Mouse (Mus musculus) intestine, embryonic 16.5 days (tissue): ENCODE measurements around the gene Plekhh1. TPM values are rescaled to one million over a fixed set of nuclear protein-coding genes. Genes with fewer than 3 reads are reported as not detected.

Source experiments
- ATAC-seq: fragments of 200-750 bp; cut with Nextera tagmentation; 2 replicates; pipeline ENCODE4 v1.8.0; 2017; ENCODE audit warnings: moderate TSS enrichment, moderate library complexity
- H3K27ac ChIP-seq: fragments of 300-500 bp; sonication (generic); 2 replicates; pipeline ENCODE4 v1.5.1; 2014; ENCODE audit warnings: mild to moderate bottlenecking, low read length
- H3K27me3 ChIP-seq: fragments of 300-500 bp; sonication (generic); replicated peaks from 2 replicates; pipeline ENCODE4 v1.6.1; 2014; ENCODE audit warnings: low read length, control low read depth, mixed read lengths; ENCODE audit not compliant: control insufficient read depth, insufficient read depth
- H3K36me3 ChIP-seq: fragments of 300-500 bp; sonication (generic); 2 replicates; pipeline ENCODE4 v1.6.1; 2014; ENCODE audit warnings: low read length, control low read depth; ENCODE audit not compliant: control insufficient read depth, insufficient read depth
- H3K4me1 ChIP-seq: fragments of 300-500 bp; sonication (generic); 2 replicates; pipeline ENCODE4 v1.6.1; 2014; ENCODE audit warnings: low read length, control low read depth, mixed read lengths; ENCODE audit not compliant: control insufficient read depth, insufficient read depth
- H3K4me2 ChIP-seq: fragments of 300-500 bp; sonication (generic); 2 replicates; pipeline ENCODE4 v1.6.1; 2014; ENCODE audit warnings: low read depth, low read length, control low read depth
- H3K4me3 ChIP-seq: fragments of 300-500 bp; sonication (generic); 2 replicates; pipeline ENCODE4 v1.5.1; 2014; ENCODE audit warnings: mild to moderate bottlenecking, low read length
- H3K9ac ChIP-seq: fragments of 300-500 bp; sonication (generic); 2 replicates; pipeline ENCODE4 v1.6.1; 2014; ENCODE audit warnings: low read depth, low read length
- H3K9me3 ChIP-seq: fragments of 300-500 bp; sonication (generic); 2 replicates; pipeline ENCODE4 v1.6.1; 2016; ENCODE audit warnings: low read length, control low read depth; ENCODE audit not compliant: control insufficient read depth
- WGBS: fragments of 180-500 bp; shearing (Covaris S2); extraction: QIAGEN DNeasy Blood & Tissue Kit; methylation state at CpG from one replicate; pipeline ENCODE4 v1.1.7; 2014; 5-methylcytosine and 5-hydroxymethylcytosine counted together
- polyA plus RNA-seq: library from polyadenylated mRNA; unstranded; fragments of >200 nt; fragmentation: Nextera tagmentation; extraction: Ambion mirVana; gene quantifications from 2 replicates; pipeline ENCODE4 v1.2.1, GENCODE M21; 2015

Plekhh1 gene
- polyA plus RNA-seq, 1 experiment from 2014 or later = 7.5 TPM

DNA sequence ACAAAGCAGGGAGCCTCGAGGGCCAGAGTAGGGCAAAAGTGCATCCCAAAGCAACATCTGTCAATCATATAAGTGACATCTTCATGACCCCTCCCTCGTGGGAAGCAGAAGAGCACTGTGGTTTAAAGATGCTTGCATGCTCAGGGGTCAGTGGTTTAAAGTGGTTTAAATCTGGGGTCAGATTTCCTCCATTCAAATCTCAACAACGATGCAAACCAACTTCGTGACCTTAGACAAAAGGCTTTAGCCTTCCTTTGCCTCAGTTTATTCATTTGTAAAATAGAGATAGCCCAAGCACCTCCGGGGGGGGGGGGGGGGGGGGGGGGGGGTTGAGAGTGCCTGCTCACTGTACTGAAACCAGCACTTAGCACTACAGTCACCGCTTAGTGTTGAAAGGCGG is 32.3 kb upstream of the Plekhh1 start:
- H3K4me2 ChIP-seq = no peak overlapping the region
- H3K9me3 ChIP-seq = no peaks in the 10 kb centered on the region
- H3K9ac ChIP-seq = no peak overlapping the region
- H3K27me3 ChIP-seq = no peaks in the 10 kb centered on the region
- ATAC-seq = no peak
- 37% methylated on average over 7 of the region's 7 CpGs for WGBS
- no peak overlapping the region for H3K4me3 ChIP-seq
- H3K27ac ChIP-seq = no peak overlapping the region
- no peaks in the 10 kb centered on the region for H3K4me1 ChIP-seq
- no peaks in the 10 kb centered on the region for H3K36me3 ChIP-seq

GRCm38 (mm10) chr12:79002406-79002805 is 26.6 kb upstream of the Plekhh1 start:
- Histone ChIP-seq H3K9me3 (no peaks in the 10 kb centered on the region), H3K27ac (no peak overlapping the region)

DNA sequence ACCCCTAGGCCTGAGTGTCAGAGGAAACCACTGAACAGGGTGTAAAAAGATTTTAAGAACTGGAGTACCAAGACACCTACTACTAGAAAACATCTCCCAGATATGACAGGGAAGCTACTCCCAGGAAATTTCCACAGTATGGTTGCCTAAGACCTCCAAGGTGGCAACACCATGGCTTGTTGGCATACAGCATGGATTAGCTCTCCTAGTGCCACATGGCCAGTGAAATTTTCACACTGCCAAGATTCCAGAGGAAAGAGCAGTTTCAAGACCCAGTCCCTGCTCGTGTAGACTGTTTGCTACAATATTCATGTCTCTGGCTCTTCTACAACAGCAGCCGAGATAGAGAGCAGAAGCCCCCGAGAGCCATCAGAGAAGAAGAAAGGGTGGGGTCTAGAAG is 26.0 kb upstream of the Plekhh1 start:
- Histone ChIP-seq H3K4me2 (no peak overlapping the region), H3K27ac (no peak overlapping the region), H3K4me3 (no peak overlapping the region), H3K36me3 (no peaks in the 10 kb centered on the region; the same call in 1 of the 2 replicates), H3K4me1 (peaks cover 8% of the 10 kb centered on the region; the same call in 1 of the 2 replicates), H3K27me3 (0 out of 2 replicates have a peak, but pooled peaks cover 3% of the 10 kb centered on the region), H3K9me3 (no peaks in the 10 kb centered on the region), H3K9ac (no peak overlapping the region)
- WGBS = 91% methylated on average over 3 of the region's 3 CpGs
- no peak for ATAC-seq

More at GRCm38 (mm10) chr12:79002406-79002805, 26.6 kb upstream of the Plekhh1 start:
- Histone ChIP-seq H3K9ac (no peak overlapping the region), H3K4me2 (no peak overlapping the region), H3K4me3 (no peak overlapping the region), H3K27me3 (0 out of 2 replicates have a peak, but pooled peaks cover 3% of the 10 kb centered on the region), H3K4me1 (peaks cover 6% of the 10 kb centered on the region; the same call in 1 of the 2 replicates), H3K36me3 (no peaks in the 10 kb centered on the region; the same call in 1 of the 2 replicates)
- 76% methylated on average over 5 of the region's 5 CpGs for WGBS
- no peak for ATAC-seq

- 87% methylated on average over 5 of the region's 5 CpGs for WGBS
- Histone ChIP-seq H3K9me3 (no peaks in the 10 kb centered on the region), H3K27ac (no peak overlapping the region), H3K4me1 (peaks cover 8% of the 10 kb centered on the region; the same call in 1 of the 2 replicates), H3K36me3 (no peaks in the 10 kb centered on the region; the same call in 1 of the 2 replicates), H3K4me2 (no peak overlapping the region), H3K27me3 (0 out of 2 replicates have a peak, but pooled peaks cover 3% of the 10 kb centered on the region), H3K4me3 (no peak overlapping the region), H3K9ac (no peak overlapping the region)
- ATAC-seq = no peak
Measured at GRCm38 (mm10) chr12:79005456-79005855, 23.5 kb upstream of the Plekhh1 start.

GRCm38 (mm10) chr12:79006076-79006475 is 22.9 kb upstream of the Plekhh1 start:
- 0 out of 2 replicates have a peak, but pooled peaks cover 3% of the 10 kb centered on the region for H3K27me3 ChIP-seq
- WGBS = 32% methylated on average over 9 of the region's 9 CpGs
- H3K4me1 ChIP-seq = peaks cover 8% of the 10 kb centered on the region; the same call in 1 of the 2 replicates
- peak overlapping the region; percentile 100 for H3K4me3 ChIP-seq
- no peaks in the 10 kb centered on the region for H3K9me3 ChIP-seq
- ATAC-seq = no peak
- peak overlapping the region; percentile 88 for H3K9ac ChIP-seq
- H3K36me3 ChIP-seq = no peaks in the 10 kb centered on the region; the same call in 1 of the 2 replicates
- no peak overlapping the region for H3K27ac ChIP-seq
- peak overlapping the region; percentile 95 for H3K4me2 ChIP-seq

GRCm38 (mm10) chr12:79006478-79007125 is 22.4 kb upstream of the Plekhh1 start:
- H3K9ac ChIP-seq = peak overlapping the region; percentile 88
- H3K4me1 ChIP-seq = peaks cover 8% of the 10 kb centered on the region; the same call in 1 of the 2 replicates
- H3K27ac ChIP-seq = no peak overlapping the region
- H3K4me2 ChIP-seq = peak overlapping the region; percentile 95
- WGBS = under 1% methylated on average over 48 of the region's 53 CpGs
- H3K4me3 ChIP-seq = peak overlapping the region; percentile 100
- 0 out of 2 replicates have a peak, but pooled peaks cover 3% of the 10 kb centered on the region for H3K27me3 ChIP-seq
- peak; percentile 69 for ATAC-seq
- H3K9me3 ChIP-seq = no peaks in the 10 kb centered on the region
- H3K36me3 ChIP-seq = no peaks in the 10 kb centered on the region; the same call in 1 of the 2 replicates

DNA sequence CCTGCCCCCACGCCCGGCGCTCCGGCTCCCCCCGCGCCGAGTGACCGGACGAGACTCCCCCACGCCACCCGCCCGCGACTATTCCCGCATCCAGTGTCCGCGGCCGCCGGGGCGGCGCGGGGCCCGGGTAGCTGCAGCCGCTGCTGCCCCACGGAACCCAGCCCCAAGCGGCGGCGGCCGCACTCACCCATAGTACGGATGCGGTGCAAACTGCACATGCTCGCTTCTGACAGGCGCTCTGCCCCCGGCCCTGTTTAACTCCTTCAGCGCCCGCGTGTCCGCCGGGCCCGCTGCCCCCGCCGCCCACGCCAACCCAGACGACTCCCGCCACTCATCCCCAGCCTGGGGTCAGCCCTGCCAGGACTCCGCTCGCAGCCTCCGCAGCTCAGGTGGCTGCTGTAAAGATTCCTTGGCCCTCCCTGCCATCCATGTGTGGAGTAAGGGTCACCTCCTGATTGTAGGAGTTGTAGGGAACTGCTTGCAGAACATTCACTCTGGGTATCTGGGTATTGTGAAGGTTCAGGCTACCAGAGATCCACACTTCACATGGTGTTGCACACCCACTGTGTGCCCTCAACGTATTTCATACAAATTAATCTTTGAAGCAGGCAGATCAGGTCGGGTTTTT is 21.7 kb upstream of the Plekhh1 start, which contains the start of gene Tmem229b:
Gene Tmem229b (minus strand): TSS at position 502 of the 628 bp plus-strand sequence.
- no peak within 1 kb of the TSS for H3K27ac ChIP-seq
- H3K36me3 ChIP-seq = no peaks in the 10 kb centered on the region; the same call in 1 of the 2 replicates
- peak; percentile 83 for ATAC-seq
- WGBS = 2% methylated on average over 49 of the region's 49 CpGs
- peak within 1 kb of the TSS; percentile 88 for H3K9ac ChIP-seq
- peak within 1 kb of the TSS; percentile 95 for H3K4me2 ChIP-seq
- peak within 1 kb of the TSS; percentile 100 for H3K4me3 ChIP-seq
- H3K9me3 ChIP-seq = no peaks in the 10 kb centered on the region
- peaks cover 8% of the 10 kb centered on the region; the same call in 1 of the 2 replicates for H3K4me1 ChIP-seq
- H3K27me3 ChIP-seq = 0 out of 2 replicates have a peak, but pooled peaks cover 3% of the 10 kb centered on the region

DNA sequence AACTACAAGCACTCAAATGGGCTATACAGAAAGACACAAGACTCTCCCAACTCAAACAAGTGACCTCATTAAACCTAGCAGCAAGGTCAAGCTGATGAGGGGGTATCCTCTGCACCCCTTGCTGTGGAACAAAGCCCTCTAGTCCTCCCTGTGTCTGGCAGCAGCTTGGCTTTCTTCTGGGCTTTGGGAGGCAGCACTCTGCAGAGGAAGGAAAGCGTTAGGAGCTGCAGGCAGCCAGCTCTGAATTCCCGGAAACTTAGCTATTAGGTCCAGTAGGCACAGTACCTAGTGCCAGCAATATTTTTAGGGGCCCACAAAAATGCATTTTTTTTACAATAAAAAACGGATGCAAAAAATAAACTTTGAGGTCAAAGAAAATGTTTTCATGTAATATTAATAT is 18.4 kb upstream of the Plekhh1 start:
- H3K4me3 ChIP-seq = no peak overlapping the region
- H3K9me3 ChIP-seq = no peaks in the 10 kb centered on the region
- no peak overlapping the region for H3K9ac ChIP-seq
- WGBS = 40% methylated on average over 3 of the region's 3 CpGs
- H3K4me1 ChIP-seq = peaks cover 8% of the 10 kb centered on the region; the same call in 1 of the 2 replicates
- H3K4me2 ChIP-seq = no peak overlapping the region
- ATAC-seq = no peak
- no peaks in the 10 kb centered on the region for H3K27me3 ChIP-seq
- H3K27ac ChIP-seq = 0 out of 2 replicates have a peak overlapping the region, but pooled peaks have one; percentile 11
- H3K36me3 ChIP-seq = no peaks in the 10 kb centered on the region; the same call in 1 of the 2 replicates

DNA sequence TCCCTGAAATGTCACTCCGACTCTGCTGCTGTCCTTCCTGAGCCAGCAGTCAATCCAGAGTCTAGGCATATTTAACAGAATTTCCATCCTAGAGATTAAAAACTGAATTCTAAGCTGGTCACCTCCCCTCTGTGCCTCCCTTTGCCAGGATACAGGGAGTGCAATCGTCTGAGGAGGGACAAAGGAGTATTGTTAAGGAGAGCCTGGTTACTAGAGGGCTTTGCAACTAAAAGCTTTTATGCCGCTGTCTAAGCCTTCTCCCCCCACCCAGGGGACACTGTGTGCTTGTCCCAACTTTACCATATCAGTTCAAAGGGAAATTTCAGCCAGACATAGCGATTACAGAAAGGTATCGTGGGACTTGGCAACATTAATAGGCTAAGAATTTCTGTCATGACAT is 12.9 kb upstream of the Plekhh1 start:
- Histone ChIP-seq H3K4me2 (no peak overlapping the region), H3K36me3 (no peaks in the 10 kb centered on the region), H3K27ac (no peak overlapping the region), H3K4me3 (no peak overlapping the region), H3K9me3 (no peaks in the 10 kb centered on the region), H3K9ac (no peak overlapping the region), H3K4me1 (no peaks in the 10 kb centered on the region), H3K27me3 (no peaks in the 10 kb centered on the region)
- WGBS = 51% methylated on average over 5 of the region's 5 CpGs
- ATAC-seq = no peak
